Mouse (Mus musculus): ENCODE data around the gene Gpsm2.
"Not testable (repeated sequence)": the region's sequence is repeated elsewhere in the genome, so short reads cannot be mapped to it uniquely, and the experiment has no call there.

Gpsm2 gene

DNA sequence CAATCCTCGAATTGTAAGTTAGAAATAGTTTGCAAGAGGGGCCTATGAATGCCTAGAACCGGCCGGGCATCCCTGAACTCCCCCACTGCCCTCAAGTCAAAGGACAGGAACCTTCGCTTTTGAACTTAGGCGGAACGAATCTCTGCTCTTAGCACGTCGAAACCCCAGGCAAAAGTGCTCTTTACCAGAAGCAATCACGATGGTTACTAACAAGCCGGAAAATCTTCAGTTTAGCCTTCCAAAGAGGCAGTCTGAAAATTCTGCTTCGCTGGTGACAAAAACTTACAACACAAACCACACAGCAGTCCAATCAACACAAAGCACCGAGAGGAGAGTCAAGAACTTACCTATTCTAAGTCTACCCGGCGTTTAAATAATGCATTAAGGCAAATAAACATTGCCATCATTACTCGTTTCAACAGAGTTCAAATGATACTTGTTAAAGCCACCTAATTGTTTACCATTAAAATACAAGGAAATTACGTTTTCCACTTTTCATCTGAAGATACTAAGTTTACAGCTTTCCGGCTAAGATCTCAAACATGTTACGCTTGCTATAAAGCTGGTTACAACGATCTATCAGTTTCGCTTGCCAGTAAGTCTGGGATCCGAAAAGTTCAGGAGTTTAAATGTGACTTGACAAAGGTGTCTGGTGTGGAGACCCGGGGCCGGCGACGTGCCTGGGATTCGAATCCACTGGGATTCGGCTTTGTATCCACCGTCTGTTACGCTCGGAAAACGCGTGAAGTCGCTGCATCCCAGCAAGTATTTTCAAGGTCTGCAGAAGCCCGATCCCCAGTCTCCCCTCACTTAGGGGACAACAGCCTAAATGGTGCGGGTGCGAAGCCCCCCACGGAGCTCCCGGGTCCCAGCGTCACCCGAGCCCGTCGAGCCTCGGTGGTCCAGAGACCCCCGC, 775 bp downstream of the Gpsm2 start:
- DNase-seq, result peak; percentile 26 to 32

DNA sequence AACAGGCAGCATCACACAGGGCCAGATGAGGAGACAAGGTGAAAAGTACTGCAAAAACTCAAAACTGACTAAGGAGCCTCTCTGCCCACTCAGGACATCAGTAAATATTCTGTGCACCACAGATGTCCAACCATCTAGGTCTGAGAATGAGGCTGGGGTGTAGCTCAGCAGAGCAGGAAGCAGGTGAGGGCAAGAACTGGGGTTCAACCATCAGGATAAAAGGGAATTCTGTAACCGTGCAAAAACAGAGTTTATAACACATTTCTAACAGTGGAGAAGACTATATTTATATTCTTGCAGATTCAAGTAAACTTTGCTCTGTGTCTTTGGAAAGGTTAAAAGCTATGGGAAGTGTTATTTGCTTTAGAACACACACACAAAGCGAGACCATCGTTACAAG, 2.3 kb downstream of the Gpsm2 start:
- DNase-seq, result no peak

DNA sequence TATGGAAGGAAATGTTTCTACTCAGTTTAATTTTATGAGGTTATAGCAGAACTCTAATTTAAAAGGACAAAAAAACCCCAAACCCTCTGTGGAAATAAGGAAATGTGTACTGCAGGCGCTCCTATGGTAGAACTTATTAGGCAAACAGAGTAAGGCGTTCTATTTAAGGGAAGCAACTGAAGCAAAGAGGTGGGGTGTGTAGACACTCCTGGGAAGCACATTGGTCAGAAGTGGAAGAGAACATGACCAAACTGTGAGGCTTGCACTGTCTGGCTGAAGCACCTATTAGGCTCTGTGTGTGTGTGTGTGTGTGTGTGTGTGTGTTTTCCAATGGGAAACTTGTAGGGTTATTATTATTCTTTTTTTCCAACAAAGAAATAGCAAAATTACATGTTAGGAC, 2.8 kb downstream of the Gpsm2 start:
- no peak for DNase-seq

DNA sequence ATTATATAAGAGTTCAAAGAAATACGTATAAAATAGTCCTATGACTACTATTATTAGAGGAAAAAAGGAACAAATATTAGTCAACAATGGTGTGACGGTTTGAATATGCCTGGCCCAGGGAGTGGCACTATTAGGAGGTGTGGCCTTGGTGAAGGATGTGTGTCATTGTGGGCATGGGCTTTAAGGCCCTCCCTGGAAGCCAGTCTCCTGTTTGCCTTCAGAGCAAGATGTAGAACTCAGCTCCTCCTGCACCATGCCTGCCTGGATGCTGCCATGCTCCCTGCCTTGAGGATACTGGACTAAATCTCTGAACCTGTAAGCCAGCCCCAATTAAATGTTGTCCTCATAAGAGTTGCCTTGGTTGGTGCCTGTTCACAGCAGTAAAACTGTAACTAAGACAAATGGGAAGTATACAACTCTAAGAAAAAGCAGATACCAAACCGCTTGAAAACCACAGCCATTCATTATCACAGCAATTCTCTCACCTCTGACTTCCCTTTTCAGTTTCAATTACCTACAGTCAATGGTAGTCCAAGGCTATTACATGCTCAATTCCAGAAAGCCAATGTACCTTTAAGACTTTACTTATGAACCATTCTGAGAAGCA, 4.1 kb downstream of the Gpsm2 start:
- DNase-seq, result no peak

DNA sequence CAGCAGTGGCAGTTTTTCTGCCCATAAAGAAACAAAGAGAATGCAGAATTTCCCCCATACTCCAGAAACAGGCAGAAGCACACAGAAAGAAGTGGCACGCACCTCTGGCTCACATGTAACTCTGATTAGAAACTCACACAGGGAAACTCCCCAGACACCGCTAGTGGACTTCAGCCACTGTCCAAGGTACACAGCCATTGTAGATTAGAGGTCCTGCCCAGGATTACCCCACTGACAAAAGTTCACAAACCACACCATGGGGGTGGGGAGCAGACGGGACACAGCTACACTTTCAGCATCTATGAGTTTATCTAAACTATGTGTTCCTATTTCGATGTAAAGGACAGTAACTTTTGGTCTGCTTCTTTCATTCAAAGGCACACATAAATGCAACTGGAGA, 7.3 kb downstream of the Gpsm2 start:
- no peak for DNase-seq

DNA sequence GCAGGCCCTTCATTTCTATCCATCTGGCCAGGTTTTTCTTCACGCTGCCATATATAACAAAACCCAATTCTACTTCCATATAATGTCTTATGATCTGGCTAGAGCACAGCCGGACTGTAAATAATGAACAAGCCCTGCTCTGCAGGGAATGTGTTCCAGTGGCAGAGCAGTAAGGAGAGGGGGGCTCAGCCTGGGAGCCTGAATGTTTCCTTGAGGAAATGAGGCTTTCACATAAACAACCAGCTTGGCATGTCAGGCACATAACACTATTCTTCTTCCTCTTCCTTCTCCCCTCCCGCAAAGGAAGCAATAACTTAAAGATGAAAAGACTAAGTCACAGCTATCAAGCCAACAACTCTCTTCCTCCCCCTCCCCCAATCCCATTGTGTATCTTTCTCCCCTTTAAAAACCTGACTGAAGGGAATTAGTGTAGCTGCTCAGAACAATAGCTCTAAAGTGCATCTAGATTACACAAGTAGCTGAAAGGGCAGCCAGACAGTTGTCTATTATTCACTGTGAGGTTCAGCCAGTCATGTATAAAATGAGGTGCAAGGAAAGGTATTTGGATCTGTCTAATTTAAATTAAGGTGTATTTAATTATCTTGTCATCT, 8.9 kb downstream of the Gpsm2 start:
- no peak for DNase-seq

DNA sequence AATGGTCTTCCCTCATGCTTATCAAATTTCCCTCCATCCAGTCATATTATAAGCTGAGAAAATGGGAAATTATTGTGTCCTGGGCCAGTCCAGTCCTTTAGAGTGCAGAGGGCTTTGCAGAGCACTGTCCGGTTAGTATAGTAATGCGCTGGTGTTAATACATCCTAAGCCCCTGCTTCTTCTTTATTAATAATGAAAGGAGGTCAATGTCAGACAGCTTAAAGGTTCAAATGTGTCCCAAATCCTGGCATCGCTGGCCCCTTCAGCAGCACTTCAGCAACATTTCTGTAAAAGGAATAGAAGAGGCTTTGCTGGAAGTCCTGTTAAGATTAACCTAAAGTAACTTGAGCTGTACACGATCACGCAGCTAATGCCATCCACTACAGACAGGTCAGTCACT, 10.8 kb downstream of the Gpsm2 start:
- no peak for DNase-seq

DNA sequence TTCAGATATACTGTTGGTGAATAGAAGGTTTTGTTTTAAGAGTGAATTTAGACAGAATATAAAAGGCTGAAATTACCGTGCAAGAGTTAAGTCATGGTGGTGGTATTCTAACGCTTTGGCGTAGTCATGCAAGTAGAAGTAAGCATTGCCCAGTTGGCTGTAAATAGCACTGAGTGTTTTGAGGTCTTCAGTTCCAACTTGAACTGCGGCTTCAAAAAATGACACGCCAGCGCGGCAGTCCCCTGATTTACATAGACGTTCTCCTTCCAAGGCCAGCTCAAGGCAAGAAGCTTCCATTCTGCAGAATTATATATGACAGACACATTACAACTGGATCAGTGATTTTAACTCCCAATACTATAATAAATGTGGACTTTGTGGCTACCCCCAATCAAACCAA, 19.3 kb downstream of the Gpsm2 start:
- no peak for DNase-seq

DNA sequence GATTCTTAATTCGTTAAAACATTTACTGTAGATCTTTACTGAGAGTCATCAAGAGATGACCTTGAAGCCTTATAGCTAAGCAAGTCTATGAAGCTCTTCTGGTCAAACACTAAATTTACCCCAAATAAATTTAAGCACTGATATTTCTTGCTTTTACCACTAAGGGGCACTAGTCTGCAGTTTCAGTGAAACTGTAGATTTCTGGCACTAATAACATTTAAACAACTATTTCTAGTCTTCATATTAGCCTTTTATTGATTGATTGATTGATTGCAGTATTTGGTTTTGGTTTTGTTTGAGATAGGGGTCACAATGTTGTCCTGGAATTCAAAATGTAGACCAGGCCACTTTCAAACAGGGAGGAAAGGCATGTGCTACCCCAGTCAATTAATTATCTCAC, 20.9 kb downstream of the Gpsm2 start:
- no peak for DNase-seq

DNA sequence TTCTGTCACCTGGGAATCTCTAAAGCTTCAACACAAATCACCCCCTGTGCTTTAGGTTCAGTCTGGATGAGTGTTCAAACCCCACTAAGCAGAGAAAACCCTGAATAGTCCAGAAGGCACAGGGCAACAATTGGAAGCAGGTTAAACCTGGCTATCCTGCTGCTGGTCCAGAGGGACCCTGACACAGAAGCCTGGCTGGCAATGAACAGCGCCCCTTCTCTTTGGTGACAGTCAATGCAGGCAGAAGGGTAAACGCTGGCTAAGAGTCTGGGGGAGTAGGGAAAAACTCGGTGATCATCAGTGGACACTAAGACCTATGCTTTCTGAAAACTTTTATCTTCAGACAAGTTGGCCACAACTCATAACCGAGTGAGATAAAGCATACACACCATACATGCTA, 22.3 kb downstream of the Gpsm2 start:
- DNase-seq, result no peak

DNA sequence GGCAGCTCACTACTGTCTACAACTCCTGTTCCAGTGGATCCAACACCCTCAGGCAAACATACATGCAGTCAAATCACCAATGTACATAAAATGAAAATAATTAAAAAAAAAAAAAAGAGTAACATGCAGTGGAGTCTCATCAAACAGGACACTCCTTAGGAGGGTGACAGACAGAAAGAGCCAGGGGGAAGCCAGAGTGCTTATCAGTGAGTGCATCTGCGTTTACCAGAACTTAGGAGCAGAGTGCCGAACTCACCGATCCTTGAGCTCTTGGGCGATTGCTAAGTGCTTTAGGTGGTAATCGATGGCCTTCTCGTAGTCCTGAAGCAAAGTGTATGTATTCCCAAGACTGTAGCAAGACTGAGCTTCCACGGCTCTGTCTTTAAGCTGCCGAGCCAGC, 23.4 kb downstream of the Gpsm2 start:
- DNase-seq, result no peak

DNA sequence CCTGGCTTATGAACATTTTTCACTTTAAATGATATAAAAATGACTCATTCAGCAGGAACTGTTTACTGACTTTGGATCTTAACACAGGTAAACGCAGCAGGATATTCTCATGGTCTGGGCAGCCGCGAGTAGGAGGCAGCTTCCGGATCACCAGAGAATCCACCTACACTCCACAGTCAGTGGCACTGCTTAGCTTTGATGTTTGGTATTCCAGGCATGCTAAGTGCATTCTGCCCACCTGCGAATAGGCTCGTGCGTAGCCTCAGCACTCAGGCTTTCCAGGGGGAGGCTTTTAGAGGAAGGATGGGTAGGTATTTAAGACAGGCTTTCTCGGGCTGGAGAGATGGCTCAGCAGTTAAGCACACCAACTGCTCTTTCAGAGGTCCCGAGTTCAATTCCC, 27.8 kb downstream of the Gpsm2 start:
- no peak for DNase-seq

DNA sequence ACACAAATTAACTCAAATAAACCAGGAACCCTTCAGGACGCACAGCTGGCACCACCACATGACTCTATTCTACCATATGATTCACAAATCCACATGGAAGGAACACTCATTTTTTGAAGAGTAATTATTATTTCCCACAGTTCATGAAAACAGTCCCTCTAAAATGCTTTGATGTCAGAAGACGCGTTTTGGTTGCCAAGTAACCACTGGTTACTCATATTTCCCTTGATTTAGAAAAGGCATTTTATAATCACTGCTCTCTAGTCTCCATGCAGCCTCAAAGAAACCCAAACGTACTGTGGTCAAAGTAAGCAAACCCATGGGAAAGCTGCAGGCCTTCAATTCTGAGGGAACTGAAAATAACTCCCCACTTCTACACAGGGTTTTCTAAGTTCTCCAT, 32.1 kb downstream of the Gpsm2 start:
- DNase-seq, result no peak

DNA sequence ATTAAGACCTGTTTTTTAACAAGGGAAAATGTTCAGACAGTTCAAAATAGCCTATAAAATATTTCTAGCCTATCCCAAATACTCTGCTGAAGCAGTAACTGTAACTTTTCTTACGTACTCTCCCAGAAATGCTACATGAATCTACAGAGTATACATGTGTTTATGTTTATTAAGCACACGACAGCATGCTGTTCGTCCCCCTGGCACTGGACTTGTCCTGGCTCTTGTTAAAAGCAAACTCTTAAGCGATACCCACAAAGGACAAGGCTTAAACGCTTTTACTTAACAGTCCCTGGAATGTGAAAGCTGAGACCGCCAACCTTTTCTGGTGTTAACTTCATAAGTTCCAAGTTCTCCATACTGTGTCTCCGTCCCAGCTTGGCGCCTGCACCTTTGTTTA, 32.7 kb downstream of the Gpsm2 start:
- no peak for DNase-seq

DNA sequence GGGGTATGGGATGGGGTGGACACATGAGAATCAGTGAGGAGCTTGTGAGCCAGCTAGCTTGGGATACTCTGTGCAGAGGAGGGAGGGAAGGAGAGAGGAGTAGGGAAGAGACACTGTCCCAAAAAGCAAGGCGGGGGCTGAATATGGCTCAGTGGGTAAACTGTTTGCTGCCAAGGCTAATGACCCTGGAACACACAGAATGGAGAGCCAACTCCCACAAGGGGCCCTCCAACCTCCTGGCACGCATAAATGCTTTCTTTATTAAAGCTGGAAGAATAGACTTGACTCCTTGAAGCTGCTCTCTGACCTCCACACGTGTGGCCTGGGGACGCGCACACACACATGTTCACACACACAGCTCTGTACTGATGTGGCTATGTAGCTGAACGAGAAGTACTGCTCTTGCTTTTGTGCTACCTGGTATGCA, 33.1 kb downstream of the Gpsm2 start:
- no peak for DNase-seq

DNA sequence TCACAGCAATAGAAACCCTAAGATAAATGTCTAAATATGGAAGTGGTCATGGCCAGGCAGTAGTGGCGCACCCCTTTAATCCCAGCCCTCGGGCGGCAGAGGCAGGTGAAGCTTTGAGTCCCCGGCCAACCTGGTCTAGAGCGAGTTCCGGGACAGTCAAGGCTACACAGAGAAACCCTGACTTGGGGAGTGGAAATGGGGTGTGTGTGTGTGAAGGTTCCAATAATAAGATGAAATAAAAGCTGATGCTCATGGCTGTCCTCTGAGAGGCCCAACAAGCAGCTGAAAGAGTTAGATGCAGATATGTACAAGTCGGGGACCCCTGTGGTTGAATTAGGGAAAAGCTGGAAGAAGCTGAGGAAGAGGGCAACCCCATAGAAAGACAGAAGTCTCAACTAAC, 36.4 kb downstream of the Gpsm2 start:
- no peak for DNase-seq

DNA sequence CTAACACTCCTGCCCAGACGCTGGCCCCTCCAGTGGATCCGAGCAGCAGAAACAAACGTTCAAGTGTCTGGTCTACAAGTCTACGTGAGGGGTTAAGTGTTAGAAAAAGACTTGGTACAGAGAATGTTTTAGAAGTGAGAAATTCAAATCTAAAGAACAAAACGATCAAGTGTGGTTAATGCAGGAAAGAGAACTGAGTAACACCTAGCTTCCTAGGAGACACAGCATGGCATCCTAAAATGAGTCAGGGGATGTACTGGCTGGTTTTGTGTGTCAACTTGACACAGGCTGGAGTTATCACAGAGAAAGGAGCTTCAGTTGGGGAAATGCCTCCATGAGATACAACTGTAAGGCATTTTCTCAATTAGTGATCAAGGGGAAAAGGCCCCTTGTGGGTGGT, 38.5 kb downstream of the Gpsm2 start:
- not testable (repeated sequence) for DNase-seq

DNA sequence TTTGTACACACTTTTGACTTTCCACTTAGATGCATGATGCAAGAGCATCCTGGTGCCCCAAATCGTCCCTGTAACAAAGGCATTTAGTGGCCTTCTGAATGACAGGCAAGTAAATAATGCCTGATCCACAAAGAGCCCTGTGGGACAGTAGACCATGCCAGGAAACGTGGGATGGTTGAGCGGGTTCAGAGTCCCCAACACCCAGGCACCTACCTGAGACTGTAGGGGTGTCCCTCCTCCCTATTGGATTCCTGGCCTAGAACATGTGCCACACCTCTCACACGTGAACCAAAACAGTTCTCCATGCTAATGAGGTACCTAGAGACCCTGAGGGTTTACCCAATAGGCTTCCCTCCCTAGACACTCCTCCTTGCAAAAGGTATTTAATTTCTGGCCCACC, 41.1 kb downstream of the Gpsm2 start:
- DNase-seq, result no peak

DNA sequence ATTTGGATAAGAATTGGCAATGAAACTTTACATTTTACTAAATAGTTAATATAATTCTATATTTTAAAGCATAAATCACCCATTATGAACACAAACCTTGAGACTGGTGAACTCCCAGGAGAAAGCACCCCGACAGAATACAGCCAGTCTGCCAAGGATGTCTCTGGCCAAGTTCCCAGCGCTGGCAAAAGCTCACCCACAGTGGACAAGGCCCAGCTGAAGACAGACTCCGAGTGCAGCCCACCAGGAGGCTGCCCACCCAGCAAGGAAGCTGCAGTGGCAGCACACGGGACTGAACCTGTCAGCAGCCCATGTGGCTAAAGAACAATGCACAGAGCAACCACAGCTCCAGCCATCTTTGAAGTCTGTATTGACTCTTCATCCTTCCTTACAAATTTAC, 45.5 kb downstream of the Gpsm2 start:
- peak in 1 of 2 experiments; percentile 6 for DNase-seq

DNA sequence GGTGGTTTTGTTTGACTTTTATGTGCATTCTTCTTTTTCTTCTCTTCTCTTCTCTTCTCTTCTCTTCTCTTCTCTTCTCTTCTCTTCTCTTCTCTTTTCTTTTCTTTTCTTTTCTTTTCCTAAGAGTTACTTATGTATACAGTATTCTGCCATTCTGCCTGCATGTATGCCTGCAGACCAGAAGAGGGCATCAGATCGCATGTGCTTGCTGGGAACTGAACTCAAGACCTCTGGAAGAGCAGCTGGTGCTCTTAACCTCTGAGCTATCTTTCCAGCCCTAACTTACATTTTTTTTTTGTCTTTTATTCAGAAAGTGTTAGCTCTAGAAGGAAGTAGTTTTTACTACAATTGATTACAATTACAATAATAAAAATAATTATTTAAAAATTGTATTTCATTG, 61.2 kb downstream of the Gpsm2 start:
- no peak for DNase-seq

DNA sequence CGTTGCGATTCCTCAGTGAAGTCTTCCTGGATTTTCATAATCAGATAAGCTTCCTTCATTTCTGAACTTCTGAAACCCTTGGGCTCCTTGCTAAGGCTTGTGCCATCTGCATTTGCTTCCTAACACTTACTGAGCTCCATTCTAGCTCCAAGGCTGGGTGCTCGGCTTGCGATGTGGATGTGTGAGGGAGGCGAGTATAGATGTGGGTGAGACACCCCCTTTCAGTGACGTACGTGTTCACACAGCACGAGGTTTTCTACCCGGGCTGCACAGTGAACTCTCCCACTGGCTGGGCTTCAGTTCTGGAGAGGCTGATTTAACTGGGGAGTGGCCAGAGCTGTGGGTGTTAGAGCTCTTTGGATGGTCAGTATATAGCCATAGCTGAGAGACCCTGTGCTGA, 63.5 kb downstream of the Gpsm2 start:
- DNase-seq, result no peak

DNA sequence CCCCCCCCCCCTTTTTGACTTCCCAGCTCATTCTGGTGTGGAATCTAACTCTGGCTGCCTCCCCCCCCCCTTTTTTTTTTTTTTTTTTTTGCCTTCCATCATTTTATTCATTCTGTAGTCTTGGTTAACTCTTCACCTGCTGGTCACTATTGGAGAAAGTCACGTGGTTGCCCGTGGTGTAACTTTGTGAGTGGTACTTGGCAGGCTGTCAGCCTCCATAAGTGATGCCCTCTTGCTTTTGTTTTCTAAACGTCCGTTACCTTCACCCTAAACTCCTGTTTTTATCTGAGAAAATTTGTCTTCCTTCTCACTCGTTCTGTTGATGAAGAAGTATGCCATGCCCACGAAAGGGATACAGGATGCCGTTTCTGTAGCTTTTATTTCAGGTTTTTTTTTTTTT, 66.6 kb downstream of the Gpsm2 start:
- DNase-seq, result no peak

DNA sequence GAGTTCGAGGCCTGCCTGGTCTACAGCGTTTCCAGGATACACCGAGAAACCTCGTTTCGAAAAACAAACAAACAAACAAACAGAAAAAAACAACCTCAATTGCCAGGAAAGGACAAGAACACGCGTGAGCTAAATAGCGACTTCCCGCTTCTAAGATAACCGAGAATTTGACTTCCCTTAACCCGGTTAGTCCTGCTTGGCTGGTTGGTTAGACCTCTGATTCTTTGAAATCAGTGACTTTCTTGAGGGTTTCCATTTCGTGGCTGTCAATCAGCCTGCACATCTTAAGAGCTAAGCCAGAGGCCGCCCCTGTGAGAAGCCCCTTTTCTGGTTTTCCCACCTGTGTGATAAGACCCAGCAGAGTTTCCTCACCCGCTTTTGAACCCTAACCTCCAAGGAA, 67.5 kb downstream of the Gpsm2 start:
- no peak for DNase-seq

DNA sequence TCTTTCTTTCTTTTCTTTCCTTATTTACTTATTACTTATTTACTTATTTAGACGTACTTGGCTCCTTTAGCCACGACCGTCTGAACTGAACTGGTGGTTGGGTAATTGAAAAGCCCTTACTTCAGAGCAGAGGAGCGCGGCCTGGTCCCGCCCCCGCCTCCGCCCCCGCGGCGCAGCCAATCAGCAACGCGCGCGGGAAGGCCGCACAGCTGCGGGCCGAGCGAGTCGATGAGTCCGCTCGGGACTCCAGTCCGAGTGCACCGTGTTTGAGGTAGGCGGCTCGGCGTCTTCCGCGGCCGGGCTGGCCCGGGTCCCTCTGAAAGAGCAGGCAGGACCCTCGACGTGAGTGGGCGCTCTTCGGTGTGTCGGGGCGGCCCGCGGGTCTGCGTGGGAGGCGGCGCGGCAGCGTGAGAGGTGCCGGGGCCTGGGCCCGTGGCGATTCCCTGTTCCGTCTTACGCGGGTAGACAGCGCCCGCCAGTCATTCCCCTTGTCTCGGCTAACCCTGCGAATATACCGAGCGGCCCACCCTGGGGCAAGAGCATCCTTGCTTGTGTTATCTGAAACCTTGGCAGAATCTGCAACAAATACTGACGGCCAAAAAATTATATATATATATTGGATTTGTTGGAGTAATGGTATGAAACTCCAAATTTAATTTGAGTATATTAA, 68.3 kb downstream of the Gpsm2 start, which contains the start of gene Clcc1:
Gene Clcc1, plus strand, starts transcription at position 204 of the 670 bp plus-strand sequence.
- DNase-seq, result peak; percentile 94 to 96
